Mouse (Mus musculus) urinary bladder, postnatal 36 days (tissue): Measurements from ENCODE around the gene Kcna5.

Experiments used
- DNase-seq, 2 experiments: peaks; one replicate each; pipeline ENCODE4 v3.0.0; 2022; ENCODE audit warnings: low spot score in 2 of 2, mixed read lengths in 1 of 2

The Kcna5 gene

GRCm38 (mm10) chr6:126535208-126535910, at the start of gene Kcna5:
Kcna5 (minus strand) TSS chr6:126535412.
- DNase-seq: peak in 1 of 2 experiments; percentile 9

DNA sequence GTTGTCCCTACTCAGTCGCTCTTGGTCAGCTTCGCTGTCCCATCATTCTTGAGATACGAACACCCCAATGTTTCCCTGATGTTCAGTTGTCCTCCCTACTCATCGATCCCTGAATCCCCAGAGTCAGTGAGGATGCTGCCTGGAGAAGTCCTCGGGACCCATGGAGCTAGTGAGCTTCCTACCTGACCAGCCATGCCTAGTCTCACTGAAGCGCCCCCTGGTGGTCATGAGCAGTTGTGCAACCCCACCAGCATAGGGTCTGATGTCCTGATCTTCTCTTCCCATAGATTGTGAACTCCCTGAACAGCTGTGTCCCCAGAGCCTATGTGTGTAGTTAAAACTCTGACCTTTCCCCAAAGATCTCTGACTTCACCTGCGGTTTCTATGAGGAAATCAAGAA, 47.9 kb upstream of the Kcna5 start:
- DNase-seq: peak; percentile 18 to 23

- DNase-seq: no peak
These were observed 46.4 kb upstream of the Kcna5 start for GRCm38 (mm10) chr6:126581632-126582031.

DNA sequence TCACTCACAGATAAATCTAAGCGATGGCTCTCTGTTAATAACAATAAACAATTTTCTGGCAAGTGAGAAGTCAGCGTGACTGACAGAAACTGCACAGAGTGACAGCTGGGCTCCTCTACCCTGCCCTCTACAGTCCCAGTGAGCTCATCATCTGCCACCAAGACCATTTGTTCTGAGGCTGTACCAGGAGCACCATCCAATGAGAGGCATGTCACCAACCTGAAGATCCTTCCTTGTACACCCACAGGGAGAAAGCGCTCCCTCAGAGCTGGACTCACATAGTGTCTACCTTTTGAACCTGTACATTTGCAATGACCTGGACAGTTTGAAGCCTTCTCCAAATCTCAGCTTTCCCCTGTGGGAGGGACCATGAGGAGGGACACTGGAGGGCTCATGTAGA, 45.4 kb upstream of the Kcna5 start:
- DNase-seq: no peak

DNA sequence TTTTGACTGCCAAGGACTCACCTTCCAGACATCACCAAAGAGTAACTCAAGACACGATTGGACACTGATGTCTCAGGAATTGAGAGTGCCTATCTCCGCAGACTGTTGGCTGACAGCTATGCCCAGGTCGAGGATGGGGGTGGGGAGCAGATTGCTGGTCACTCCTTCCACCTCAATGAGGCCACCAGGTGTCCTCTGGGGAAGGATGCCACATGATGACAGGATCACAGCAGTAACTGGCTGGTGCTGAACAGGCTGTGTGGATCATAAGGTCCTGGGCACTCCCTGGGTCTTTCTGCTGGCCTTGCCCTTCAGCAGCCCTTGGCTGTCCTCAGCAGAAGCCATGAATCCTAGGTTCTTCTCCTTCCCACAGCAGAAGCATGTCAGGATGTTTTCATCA, 42.2 kb upstream of the Kcna5 start:
- DNase-seq: no peak

- DNase-seq: no peak
These were observed 41.4 kb upstream of the Kcna5 start for GRCm38 (mm10) chr6:126576566-126576965.

DNA sequence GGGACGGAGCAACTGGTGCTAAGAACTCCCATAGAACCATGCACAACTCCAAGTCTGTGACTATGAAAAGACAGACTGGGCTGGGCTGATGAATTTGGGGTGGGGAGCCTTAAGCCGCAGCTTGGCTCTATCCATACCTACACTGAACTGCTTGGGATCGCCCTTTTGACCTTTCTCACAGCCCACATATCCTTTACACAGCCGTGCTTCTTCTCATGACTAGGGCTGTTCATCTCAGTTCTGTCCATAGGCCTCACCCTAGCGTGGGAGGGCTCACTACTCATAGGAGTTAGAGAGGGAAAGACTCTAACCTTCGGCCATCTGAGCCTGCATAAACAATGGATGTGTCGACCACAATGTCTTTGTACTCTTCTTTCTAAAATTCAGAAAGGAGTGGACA, 39.6 kb upstream of the Kcna5 start:
- DNase-seq: no peak

DNA sequence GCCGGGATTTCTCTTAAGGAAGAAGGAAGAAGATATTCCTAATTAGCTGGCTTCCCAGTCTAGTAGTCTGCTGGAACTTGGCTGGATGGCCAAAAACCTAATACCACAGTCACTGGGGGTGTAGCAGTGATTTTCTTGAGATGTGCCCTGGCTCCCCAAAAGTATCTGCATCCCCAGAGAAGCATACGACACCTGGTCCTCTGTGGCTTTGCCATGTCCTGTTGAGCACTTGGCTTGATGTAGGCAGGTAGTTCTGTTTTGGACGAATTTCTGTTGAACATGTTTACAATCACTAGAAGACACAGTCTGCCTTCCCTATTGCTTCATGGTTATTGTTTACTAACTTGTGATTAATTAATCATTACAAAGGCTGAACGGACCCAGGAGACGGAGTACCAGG, 37.8 kb upstream of the Kcna5 start:
- DNase-seq: no peak

DNA sequence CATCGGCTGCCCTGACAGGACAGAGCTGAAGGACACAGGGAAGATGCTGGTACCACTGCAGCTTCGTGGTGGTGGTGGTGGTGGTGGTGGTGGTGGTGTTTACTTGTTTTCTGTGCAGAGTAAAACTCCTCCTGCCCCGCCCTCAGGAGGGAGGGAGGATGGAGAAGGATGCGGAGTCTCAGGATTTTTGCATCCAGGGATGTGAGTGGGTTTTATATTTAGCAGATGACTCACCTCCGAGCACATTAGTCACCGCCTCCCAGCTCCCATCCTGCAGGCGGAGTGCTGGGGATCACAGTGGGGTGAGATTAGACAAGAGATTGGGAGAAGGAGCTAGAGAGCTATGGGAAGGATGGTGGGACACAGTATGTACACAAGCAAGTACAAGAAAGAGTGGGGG, 34.6 kb upstream of the Kcna5 start:
- no peak for DNase-seq

- DNase-seq: no peak
These were observed 33.0 kb upstream of the Kcna5 start for GRCm38 (mm10) chr6:126568046-126568830.

DNA sequence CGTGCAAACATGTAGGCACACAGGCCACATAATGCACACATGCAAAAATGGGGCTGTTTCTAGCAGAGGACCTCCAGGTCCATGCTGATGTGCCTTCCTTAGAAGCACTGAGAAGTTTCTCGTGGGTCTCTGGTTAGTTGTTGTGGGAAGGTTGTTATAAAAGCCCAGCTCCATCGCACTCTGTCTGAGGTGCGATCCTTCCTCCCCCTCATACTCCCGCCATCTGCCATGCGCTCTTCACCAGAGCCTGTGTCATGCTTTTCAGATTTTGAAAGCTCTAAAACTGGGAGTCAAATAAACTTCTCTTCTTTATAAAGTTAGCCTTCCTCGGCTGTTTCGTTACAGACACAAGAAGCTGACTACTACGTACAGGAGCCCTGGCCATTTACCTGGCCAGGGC, 32.1 kb upstream of the Kcna5 start:
- no peak for DNase-seq

DNA sequence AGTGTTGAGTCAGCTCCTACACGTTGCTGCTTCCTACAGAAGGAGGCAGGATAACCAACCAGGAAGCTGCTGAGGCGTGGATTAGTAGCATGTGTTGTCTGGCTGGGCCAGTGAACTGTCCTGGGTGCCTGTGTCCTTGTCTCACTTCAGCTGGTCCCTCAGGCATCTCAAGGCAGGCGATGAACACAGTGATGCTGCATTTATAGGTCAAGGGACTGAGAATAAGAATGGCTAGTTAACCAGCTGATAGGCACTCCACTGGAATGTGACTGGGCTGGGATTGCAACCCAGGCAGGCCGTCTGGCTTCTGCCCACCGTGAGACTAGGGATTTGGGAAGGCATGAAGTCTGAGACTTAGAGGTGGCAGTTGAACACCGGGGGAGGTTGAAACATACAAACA, 29.2 kb upstream of the Kcna5 start:
- DNase-seq: no peak

GRCm38 (mm10) chr6:126563898-126564297, 28.7 kb upstream of the Kcna5 start:
- peak; percentile 64 to 80 for DNase-seq

DNA sequence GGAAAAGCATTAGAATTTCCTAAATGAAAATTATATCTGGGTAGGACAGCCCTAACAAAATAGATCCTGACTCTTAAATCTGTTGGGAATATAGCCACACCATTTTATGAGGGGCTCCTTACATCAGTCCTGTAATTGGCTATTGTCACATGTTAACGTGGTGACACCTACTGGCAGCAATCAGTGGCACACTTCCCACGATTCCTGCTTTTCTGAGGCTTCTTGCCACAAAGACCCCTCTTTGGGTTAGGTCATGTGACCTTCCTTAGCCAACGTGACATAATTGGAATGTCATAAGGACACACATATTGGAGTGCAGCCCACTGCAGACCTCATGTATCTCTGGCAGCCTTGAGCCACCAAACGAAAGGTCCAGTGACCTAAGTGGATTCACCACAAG, 26.5 kb upstream of the Kcna5 start:
- no peak for DNase-seq

- DNase-seq: no peak
These were observed 25.5 kb upstream of the Kcna5 start for GRCm38 (mm10) chr6:126560696-126561095.

DNA sequence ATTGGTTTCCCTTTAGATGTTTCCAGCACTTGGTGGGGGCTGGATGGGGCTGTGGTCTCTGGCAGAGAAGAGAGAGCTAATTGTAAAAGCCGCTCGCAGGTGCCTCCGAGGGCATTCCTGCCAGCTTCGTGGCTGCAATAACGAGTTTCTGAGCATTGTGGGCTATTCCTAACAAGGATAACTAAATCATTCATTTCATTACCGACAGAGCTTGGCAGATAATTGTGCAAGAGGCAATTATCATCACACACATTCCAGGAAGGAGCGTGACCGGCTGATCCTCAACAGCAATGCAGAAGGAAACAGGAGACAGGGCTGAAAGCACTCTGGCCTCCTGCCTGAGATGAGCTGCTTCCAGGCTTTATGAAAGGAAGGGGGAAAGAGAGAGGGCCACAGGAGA, 24.8 kb upstream of the Kcna5 start:
- DNase-seq: no peak

DNA sequence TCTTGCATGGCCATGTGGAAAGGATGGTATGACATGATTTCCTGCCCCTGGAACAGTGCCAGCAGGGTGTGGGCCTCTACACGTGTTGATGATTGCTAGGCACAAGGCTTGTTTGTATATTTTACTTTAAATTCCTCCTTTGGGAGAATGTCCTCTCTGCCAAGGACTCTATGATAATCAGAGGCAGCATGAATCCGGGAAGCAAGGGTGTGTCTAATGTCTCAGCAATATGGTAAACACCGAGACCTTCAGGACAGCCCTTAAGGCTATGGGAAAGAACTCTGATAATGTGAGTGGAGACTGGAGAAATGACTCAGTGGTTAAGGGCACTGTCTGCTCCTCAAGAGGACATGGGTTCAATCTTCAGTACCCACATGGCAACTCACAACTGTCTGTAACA, 23.1 kb upstream of the Kcna5 start:
- no peak for DNase-seq

- DNase-seq: no peak
These were observed 18.6 kb upstream of the Kcna5 start for GRCm38 (mm10) chr6:126553812-126554211.

GRCm38 (mm10) chr6:126551862-126552395, 16.7 kb upstream of the Kcna5 start:
- DNase-seq: no peak

DNA sequence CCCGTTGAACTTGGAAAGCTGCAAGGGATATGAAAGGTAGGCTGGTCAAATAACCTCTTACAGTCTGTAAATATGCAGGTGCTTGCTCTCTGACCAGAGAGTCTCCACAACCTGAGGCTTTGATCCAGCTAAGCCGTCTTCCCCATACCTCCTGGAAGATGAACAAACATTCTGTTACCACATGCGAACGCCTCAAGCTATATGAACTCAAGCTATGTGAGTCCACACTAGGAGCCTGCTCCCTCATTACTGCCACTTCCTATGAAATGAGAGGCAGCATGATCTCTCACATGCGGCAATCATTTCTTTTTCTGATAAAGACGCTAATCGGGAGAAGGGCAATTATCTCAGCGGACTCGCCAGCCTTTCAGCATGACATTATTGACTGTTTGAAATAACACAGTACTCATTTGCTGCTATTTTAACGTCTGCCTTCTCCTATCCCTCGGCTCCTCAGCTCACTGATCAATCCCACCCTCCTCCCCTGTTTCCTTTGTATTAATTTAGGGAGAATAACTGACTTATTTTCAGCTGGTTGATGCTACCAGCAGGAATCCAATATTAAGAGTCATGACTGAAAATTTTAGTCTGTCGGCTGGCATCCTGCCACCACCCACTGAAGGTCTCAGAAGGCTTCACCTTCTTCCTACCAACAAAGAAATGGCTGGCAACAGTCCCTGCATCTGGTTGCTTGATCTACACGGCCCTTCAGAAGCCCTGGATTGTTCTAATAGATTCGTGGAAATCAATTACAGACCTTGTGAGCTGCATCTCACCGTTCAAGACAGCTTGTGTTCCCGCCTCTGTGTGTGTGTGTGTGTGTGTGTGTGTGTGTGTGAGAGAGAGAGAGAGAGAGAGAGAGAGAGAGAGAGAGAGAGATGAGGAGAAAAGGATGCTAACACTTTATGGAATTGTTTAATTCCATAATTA, 9.2 kb upstream of the Kcna5 start:
- DNase-seq: no peak

- DNase-seq: no peak
These were observed 7.5 kb upstream of the Kcna5 start for GRCm38 (mm10) chr6:126542724-126543123.

GRCm38 (mm10) chr6:126537512-126537911, 2.3 kb upstream of the Kcna5 start:
- no peak for DNase-seq
